Mouse (Mus musculus) midbrain, embryonic 16.5 days (tissue): Measurements from ENCODE around the gene Kcnk3. TPM values are rescaled to one million over a fixed set of nuclear protein-coding genes. Genes with fewer than 3 reads are reported as not detected.

Source experiments
- ATAC-seq: fragments of 200-750 bp; cut with Nextera tagmentation; 2 replicates; pipeline ENCODE4 v1.8.0; 2017; ENCODE audit warnings: moderate TSS enrichment
- H3K27ac ChIP-seq: fragments of 300-500 bp; sonication (generic); 2 replicates; pipeline ENCODE4 v1.5.1; 2014; ENCODE audit warnings: mild to moderate bottlenecking, low read length, mixed read lengths
- H3K27me3 ChIP-seq: fragments of 300-500 bp; sonication (generic); 2 replicates; pipeline ENCODE4 v1.6.1; 2014; ENCODE audit warnings: low read depth, low read length, mixed read lengths; ENCODE audit not compliant: control insufficient read depth, insufficient read depth
- H3K36me3 ChIP-seq: fragments of 300-500 bp; sonication (generic); 2 replicates; pipeline ENCODE4 v1.6.1; 2014; ENCODE audit warnings: mild to moderate bottlenecking, low read length, moderate library complexity, mixed read lengths; ENCODE audit not compliant: control insufficient read depth, insufficient read depth
- H3K4me1 ChIP-seq: fragments of 300-500 bp; sonication (generic); 2 replicates; pipeline ENCODE4 v1.6.1; 2014; ENCODE audit warnings: mild to moderate bottlenecking, low read length, mixed read lengths; ENCODE audit not compliant: control insufficient read depth, insufficient read depth
- H3K4me2 ChIP-seq: fragments of 300-500 bp; sonication (generic); 2 replicates; pipeline ENCODE4 v1.6.1; 2014; ENCODE audit warnings: mild to moderate bottlenecking, low read length, mixed read lengths
- H3K4me3 ChIP-seq: fragments of 300-500 bp; sonication (generic); 2 replicates; pipeline ENCODE4 v1.5.1; 2014; ENCODE audit warnings: low read depth, mild to moderate bottlenecking, low read length, moderate library complexity, mixed read lengths
- H3K9ac ChIP-seq: fragments of 300-500 bp; sonication (generic); 2 replicates; pipeline ENCODE4 v1.6.1; 2014; ENCODE audit warnings: low read depth, low read length, mixed read lengths
- H3K9me3 ChIP-seq: fragments of 300-500 bp; sonication (generic); replicated peaks from 2 replicates; pipeline ENCODE4 v1.6.1; 2014; ENCODE audit warnings: mild to moderate bottlenecking, low read length, mixed read lengths; ENCODE audit not compliant: control insufficient read depth, poor library complexity, severe bottlenecking
- WGBS: fragments of 180-500 bp; shearing (Covaris S2); extraction: QIAGEN DNeasy Blood & Tissue Kit; methylation state at CpG from one replicate; pipeline ENCODE4 v1.1.7; 2014; 5-methylcytosine and 5-hydroxymethylcytosine counted together
- polyA plus RNA-seq: library from polyadenylated mRNA; unstranded; fragments of >200 nt; fragmentation: Nextera tagmentation; extraction: Ambion mirVana; gene quantifications from 2 replicates; pipeline ENCODE4 v1.2.1, GENCODE M21; 2015

Kcnk3 gene
- polyA plus RNA-seq, 1 experiment from 2014 or later: 6.6 TPM

DNA sequence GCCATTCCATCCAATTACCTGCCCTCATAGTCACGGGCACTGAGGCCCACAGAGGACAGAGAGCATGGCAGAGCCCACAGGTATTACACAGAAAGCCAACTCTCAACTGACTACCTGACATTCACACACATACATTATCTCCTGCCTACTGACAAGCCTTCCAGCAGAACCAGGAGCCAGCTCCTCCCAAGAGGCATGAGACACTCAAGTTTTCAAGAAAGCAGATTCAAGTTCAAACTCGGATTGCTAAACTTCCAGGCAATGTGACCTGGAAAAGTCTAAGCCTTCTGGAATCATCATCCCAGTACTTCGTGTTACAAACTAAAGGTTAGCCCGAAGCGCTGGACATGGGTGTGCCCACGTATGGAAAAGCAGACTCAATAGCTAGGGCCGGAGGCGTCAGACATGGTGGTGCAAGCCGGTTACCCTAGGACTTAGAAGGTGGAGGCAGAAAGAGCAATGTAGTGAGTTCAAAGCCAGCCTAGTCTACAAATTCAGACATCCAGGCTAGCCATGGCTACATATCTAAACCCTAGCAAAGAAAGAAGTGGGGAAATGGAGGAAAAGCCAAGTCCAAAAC, 33.3 kb downstream of the Kcnk3 start:
- no peak for ATAC-seq
- H3K9ac ChIP-seq: no peak overlapping the region
- H3K27me3 ChIP-seq: peaks cover 18% of the 10 kb centered on the region
- H3K4me2 ChIP-seq: no peak overlapping the region; the same call in 1 of the 2 replicates
- H3K4me1 ChIP-seq: peaks cover 11% of the 10 kb centered on the region
- WGBS: 94% methylated on average over 9 of the region's 9 CpGs
- H3K4me3 ChIP-seq: no peak overlapping the region
- no peaks in the 10 kb centered on the region for H3K36me3 ChIP-seq
- no peak overlapping the region for H3K27ac ChIP-seq
- H3K9me3 ChIP-seq: no peaks in the 10 kb centered on the region

DNA sequence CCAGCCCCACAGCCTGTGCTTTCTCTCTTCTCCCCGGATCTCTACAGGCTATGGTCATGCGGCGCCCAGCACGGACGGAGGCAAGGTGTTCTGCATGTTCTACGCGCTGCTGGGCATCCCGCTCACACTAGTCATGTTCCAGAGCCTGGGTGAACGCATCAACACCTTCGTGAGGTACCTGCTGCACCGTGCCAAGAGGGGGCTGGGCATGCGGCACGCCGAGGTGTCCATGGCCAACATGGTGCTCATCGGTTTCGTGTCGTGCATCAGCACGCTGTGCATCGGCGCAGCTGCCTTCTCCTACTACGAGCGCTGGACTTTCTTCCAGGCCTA, 33.8 kb downstream of the Kcnk3 start:
- Histone ChIP-seq H3K4me1 (peaks cover 11% of the 10 kb centered on the region), H3K36me3 (no peaks in the 10 kb centered on the region), H3K4me2 (peak overlapping the region; percentile 65), H3K9me3 (no peaks in the 10 kb centered on the region), H3K9ac (peak overlapping the region; percentile 50; the same call in 1 of the 2 replicates), H3K27me3 (peaks cover 18% of the 10 kb centered on the region), H3K27ac (no peak overlapping the region), H3K4me3 (peak overlapping the region; percentile 37)
- WGBS: 49% methylated on average over 22 of the region's 22 CpGs
- ATAC-seq: 0 out of 2 replicates have a peak, but pooled peaks have one; percentile 6

DNA sequence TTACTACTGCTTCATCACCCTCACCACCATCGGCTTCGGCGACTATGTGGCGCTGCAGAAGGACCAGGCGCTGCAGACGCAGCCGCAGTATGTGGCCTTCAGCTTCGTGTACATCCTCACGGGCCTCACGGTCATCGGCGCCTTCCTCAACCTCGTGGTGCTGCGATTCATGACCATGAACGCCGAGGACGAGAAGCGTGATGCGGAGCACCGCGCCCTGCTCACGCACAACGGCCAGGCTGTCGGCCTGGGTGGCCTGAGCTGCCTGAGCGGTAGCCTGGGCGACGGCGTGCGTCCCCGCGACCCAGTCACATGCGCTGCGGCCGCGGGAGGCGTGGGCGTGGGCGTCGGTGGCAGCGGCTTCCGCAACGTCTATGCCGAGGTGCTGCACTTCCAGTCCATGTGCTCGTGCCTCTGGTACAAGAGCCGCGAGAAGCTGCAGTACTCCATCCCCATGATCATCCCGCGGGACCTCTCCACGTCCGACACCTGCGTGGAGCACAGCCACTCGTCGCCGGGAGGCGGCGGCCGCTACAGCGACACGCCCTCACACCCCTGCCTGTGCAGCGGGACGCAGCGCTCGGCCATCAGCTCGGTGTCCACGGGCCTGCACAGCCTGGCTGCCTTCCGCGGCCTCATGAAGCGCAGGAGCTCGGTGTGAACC, 34.3 kb downstream of the Kcnk3 start:
- H3K27ac ChIP-seq: no peak overlapping the region
- ATAC-seq: peak; percentile 55
- WGBS: 2% methylated on average over 65 of the region's 69 CpGs
- H3K4me3 ChIP-seq: peak overlapping the region; percentile 37
- H3K9ac ChIP-seq: peak overlapping the region; percentile 50
- no peaks in the 10 kb centered on the region for H3K9me3 ChIP-seq
- no peaks in the 10 kb centered on the region for H3K36me3 ChIP-seq
- H3K4me1 ChIP-seq: peaks cover 11% of the 10 kb centered on the region
- peak overlapping the region; percentile 65 for H3K4me2 ChIP-seq
- H3K27me3 ChIP-seq: peaks cover 18% of the 10 kb centered on the region

DNA sequence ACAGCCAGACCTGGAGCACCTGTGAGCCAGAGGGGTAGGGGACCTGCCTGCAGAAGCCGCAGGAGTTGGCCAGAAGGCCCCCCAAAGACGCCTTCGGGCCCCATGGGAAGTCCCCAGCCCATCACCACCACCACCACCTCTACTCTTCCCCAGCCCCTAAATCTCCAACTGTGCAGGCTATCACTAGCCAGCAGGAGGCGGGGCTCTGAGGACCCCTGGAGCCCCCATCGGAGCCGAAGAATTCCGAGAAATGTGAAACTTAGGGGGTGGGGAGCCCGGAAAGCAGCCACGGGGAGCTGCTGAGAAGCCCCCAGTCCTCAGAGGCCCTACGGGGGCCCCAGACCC, 34.8 kb downstream of the Kcnk3 start:
- peak overlapping the region; percentile 50 for H3K9ac ChIP-seq
- H3K9me3 ChIP-seq: no peaks in the 10 kb centered on the region
- peaks cover 18% of the 10 kb centered on the region for H3K27me3 ChIP-seq
- H3K4me2 ChIP-seq: peak overlapping the region; percentile 65
- no peaks in the 10 kb centered on the region for H3K36me3 ChIP-seq
- ATAC-seq: no peak; the same call in 1 of the 2 replicates
- H3K4me3 ChIP-seq: peak overlapping the region; percentile 37
- 0% methylated on average over 10 of the region's 10 CpGs for WGBS
- H3K4me1 ChIP-seq: peaks cover 11% of the 10 kb centered on the region
- no peak overlapping the region for H3K27ac ChIP-seq

DNA sequence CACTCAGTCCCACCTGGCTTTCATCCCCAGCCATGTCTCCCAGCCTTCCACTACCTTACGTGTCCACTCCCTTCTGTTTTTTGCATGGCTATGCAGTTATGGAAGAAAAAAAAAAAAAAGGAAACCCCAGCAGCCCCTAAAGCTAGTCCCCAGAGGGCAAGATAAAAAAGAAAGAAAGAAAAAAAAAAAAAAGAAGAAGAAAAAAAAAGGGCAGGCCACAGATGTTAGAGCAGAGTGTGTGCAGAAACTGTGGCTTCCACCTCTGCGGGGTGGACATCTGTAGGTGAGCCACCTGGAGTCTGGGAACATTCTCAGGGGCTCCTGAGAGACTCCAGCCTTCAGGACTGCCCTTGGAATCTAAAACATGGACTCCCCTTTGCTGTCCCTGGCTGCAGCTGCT, 35.4 kb downstream of the Kcnk3 start:
- Histone ChIP-seq H3K27me3 (peaks cover 18% of the 10 kb centered on the region), H3K4me2 (no peak overlapping the region), H3K36me3 (no peaks in the 10 kb centered on the region), H3K4me1 (peaks cover 11% of the 10 kb centered on the region), H3K4me3 (no peak overlapping the region), H3K9ac (no peak overlapping the region), H3K27ac (no peak overlapping the region), H3K9me3 (no peaks in the 10 kb centered on the region)
- 47% methylated on average over 2 of the region's 2 CpGs for WGBS
- no peak for ATAC-seq

DNA sequence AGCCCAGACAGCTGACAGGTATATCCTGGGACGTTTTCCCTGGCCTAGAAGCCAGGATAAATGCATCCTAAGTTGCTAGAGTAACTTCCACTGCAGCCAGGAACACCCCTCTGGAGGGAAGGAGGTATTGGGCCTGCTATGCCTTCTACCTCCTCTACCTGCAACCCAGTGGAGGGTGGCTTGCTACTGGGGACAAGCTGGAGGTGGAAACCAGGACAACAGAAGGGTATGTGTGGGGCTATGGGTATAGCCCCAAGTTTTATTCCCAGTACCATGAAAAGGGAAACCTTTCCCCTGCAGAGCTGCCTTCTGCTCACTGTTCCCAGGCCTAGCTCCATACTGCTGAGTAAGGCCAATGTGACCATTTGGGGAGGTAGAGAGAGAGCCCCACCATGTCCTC, 36.3 kb downstream of the Kcnk3 start:
- H3K4me3 ChIP-seq: no peak overlapping the region
- no peak overlapping the region for H3K4me2 ChIP-seq
- H3K27me3 ChIP-seq: peaks cover 18% of the 10 kb centered on the region
- H3K27ac ChIP-seq: no peak overlapping the region
- no peaks in the 10 kb centered on the region for H3K9me3 ChIP-seq
- H3K9ac ChIP-seq: no peak overlapping the region
- peaks cover 11% of the 10 kb centered on the region for H3K4me1 ChIP-seq
- 44% methylated on average over 1 of the region's 1 CpGs for WGBS
- H3K36me3 ChIP-seq: no peaks in the 10 kb centered on the region
- ATAC-seq: no peak

DNA sequence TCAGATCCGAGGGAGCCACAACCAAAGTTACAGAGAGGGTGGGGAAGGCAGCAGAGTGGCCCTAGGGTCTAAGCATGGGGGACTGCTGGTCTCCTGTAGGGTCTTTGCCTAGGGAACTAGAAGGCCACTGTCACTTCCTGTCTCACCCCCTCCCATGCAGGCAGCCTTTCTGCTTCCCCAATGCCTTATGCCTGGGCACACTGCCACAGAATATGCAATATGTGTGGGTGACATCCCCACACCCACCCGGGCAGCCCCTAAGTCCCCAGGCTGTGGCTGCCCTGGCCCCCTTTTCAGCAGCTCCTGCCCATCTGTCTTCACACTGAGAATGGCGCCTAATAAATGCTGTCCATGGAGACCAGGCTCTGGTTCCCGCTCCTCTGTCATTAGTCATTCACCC, 36.9 kb downstream of the Kcnk3 start:
- no peaks in the 10 kb centered on the region for H3K36me3 ChIP-seq
- no peak overlapping the region for H3K4me3 ChIP-seq
- peaks cover 18% of the 10 kb centered on the region for H3K27me3 ChIP-seq
- H3K27ac ChIP-seq: no peak overlapping the region
- no peak overlapping the region for H3K4me2 ChIP-seq
- H3K9me3 ChIP-seq: no peaks in the 10 kb centered on the region
- 71% methylated on average over 4 of the region's 4 CpGs for WGBS
- H3K4me1 ChIP-seq: peaks cover 11% of the 10 kb centered on the region
- H3K9ac ChIP-seq: no peak overlapping the region
- ATAC-seq: no peak

DNA sequence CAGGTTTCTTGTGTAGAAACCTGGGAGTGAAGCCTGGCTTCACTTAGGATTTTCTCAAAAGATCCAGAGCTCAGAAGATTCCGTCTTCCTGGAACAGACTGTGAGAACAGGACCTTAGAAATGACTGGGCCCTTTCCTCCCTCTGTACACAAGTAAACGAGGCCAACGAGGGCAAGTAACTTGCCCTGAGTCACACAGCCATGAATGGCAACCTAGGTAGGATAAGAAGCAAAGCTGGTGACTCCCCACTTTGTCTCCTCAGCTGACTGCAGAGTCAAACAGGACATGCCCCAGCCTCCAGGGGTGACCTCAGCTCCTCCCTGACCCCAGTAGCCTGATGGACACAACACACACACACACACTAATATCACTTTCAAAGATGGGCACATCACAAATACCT, 37.4 kb downstream of the Kcnk3 start:
- ATAC-seq: no peak
- Histone ChIP-seq H3K27me3 (peaks cover 18% of the 10 kb centered on the region), H3K9me3 (no peaks in the 10 kb centered on the region), H3K4me1 (peaks cover 11% of the 10 kb centered on the region), H3K36me3 (no peaks in the 10 kb centered on the region), H3K9ac (no peak overlapping the region), H3K4me3 (no peak overlapping the region), H3K4me2 (no peak overlapping the region), H3K27ac (no peak overlapping the region)
- WGBS: 69% methylated on average over 3 of the region's 3 CpGs

DNA sequence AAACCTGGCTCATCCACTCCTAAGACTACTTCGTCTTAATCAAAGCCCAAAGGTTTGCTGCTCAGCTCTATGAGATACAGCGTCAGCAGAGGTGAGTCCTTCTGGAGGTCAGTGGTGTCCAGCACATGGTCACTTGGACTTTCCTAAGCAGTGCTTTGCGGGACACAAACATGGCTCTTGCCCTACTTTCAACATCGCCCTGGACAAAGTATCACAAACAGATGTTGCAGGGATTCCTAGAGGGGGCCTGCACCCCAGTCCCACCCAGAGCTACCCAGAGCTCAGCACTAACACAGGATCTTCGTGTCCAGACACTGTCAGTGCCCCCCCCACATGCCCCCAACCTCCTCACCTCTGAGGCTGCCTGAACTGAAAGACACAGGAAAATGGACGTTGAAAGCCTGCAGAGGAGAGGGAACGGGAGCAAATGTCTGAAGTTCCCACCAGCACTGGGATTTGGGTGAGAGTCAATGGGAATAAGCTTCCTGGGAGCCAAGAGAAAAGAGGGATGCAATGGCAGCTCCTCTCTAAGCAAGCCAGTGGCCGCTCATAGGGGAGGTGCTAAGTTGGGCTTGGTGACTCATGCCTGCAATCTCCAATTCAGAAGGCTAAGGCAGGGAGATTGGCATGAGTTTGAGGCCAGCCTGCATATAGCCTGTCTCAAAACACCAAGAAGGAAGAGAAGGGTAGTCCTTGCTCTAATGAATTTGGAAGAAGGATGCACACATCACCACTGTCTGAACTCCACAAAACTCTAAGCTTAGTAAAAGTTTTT, 38.5 kb downstream of the Kcnk3 start:
- Histone ChIP-seq H3K4me2 (no peak overlapping the region), H3K9ac (no peak overlapping the region), H3K36me3 (no peaks in the 10 kb centered on the region), H3K27ac (no peak overlapping the region), H3K4me3 (no peak overlapping the region), H3K9me3 (no peaks in the 10 kb centered on the region), H3K4me1 (peaks cover 11% of the 10 kb centered on the region), H3K27me3 (peaks cover 11% of the 10 kb centered on the region)
- ATAC-seq: no peak
- 79% methylated on average over 8 of the region's 8 CpGs for WGBS
